Mouse (Mus musculus) neutrophil, adult 59 days (primary cell): ENCODE data around the gene Vmn1r121. TPM values are rescaled to one million over a fixed set of nuclear protein-coding genes. Genes with fewer than 3 reads are reported as not detected.

Experiments used
- total RNA-seq, 2 experiments: library from RNA; stranded (reverse); gene quantifications; 1 replicate in 1 of 2; 2 replicates in 1 of 2; pipeline ENCODE4 v1.2.4; 2023

Gene Vmn1r121
- not detected for total RNA-seq

GRCm38 (mm10) chr7:21098413-21098812, at the start of gene Vmn1r121:
Gene Vmn1r121 (minus strand): TSS chr7:21098513.

DNA sequence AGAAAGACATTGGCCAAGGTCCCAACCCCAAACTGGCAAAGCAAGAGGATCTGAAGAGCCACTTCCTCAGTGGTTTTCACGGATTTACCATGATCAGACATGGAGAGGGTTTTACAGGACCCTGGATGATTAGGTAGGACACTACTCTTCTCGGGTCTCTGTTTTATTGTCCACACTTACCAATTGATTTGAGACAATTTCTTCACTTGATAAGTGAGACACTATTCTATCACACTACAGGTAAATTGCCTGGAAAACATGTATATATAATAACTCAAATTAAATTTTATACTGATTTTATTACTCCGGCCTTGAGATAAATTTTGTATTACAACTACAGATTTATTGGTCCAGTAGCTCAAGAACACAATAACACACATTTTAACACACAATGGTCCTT, 35.7 kb upstream of the Vmn1r121 start, which contains the start of gene Vmn1r122:
Gene Vmn1r122 (minus strand): TSS at position 101 of the 400 bp plus-strand sequence.

GRCm38 (mm10) chr7:21053684-21054083, 44.6 kb downstream of the Vmn1r121 start, which contains the start of gene Vmn1r120:
Gene Vmn1r120 (minus strand): TSS chr7:21053784.

Other genes starting within 250 kb of the Vmn1r121 start
- not detected for gene Vmn1r116, start 226.3 kb downstream of the Vmn1r121 start, total RNA-seq
- gene Vmn1r117, start 214.4 kb downstream of the Vmn1r121 start, total RNA-seq = not detected
- gene Vmn1r118, start 186.2 kb downstream of the Vmn1r121 start, total RNA-seq = not detected
- not detected for gene Vmn1r119, start 86.1 kb downstream of the Vmn1r121 start, total RNA-seq
- not detected for gene Vmn1r120, start 44.7 kb downstream of the Vmn1r121 start, total RNA-seq
- gene Vmn1r122, start 35.6 kb upstream of the Vmn1r121 start, total RNA-seq = not detected
- gene Vmn1r123, start 63.7 kb upstream of the Vmn1r121 start, total RNA-seq = not detected
- not detected for gene Gm5157, start 91.9 kb upstream of the Vmn1r121 start, total RNA-seq
- gene Vmn1r124, start 162.1 kb upstream of the Vmn1r121 start, total RNA-seq = not detected
- not detected for gene Vmn1r125, start 173.7 kb upstream of the Vmn1r121 start, total RNA-seq
- not detected for gene Vmn1r126, start 203.0 kb upstream of the Vmn1r121 start, total RNA-seq
- not detected for gene Vmn1r127, start 221.3 kb upstream of the Vmn1r121 start, total RNA-seq